ENCODE assay signal across 17 mouse cellular contexts in genomic region chr7:126967361-126967760, GRCm38 (mm10). TPM values are rescaled to one million over a fixed set of nuclear protein-coding genes. Genes with fewer than 3 reads are reported as not detected.
"Had no signal": no experiment of that assay in that cellular context is flagged by ENCODE, and none has a peak within 500 bp of the region (broad histone marks: within the 10 kb centered on the region; RNA-seq: fewer than 3 reads in every experiment).

No protein-coding gene starts in this region.

- H3K4me2 ChIP-seq: liver, embryonic 15.5 days; neural tube, embryonic 12.5 days had no signal

- H3K36me3 ChIP-seq: liver, embryonic 15.5 days had no signal

- H3K9ac ChIP-seq: liver, embryonic 15.5 days had no signal

- ATAC-seq: lung, postnatal 0 days had no signal

- H3K9me3 ChIP-seq: liver, embryonic 15.5 days; neural tube, embryonic 12.5 days had no signal

- H3K4me1 ChIP-seq: liver, embryonic 15.5 days; neural tube, embryonic 12.5 days had no signal

- H3K27ac ChIP-seq: liver, embryonic 15.5 days; neural tube, embryonic 12.5 days had no signal

- H3K4me3 ChIP-seq: liver, embryonic 15.5 days; neural tube, embryonic 12.5 days had no signal

- DNase-seq: kidney, adult 11 months; kidney, adult 9 months; kidney, postnatal 10 days; left cerebral cortex, postnatal 4 days; lung, adult 2 months; lung, postnatal 36 days; midbrain, embryonic 14.5 days; right cerebral cortex, postnatal 14 days; thymus, adult 18-20 months; thymus, postnatal 14 days had no signal

RNA-seq across cellular contexts. Expression of gene Cdiptos, which starts 8.5 kb away (rescaled TPM):
- total RNA-seq: left cerebral cortex, postnatal 4 days had no signal

RNA-seq across cellular contexts. Expression of gene Asphd1, which starts 18.0 kb away (rescaled TPM):
- total RNA-seq: liver, adult 2 months; megakaryocyte progenitor cell, adult 5-6 weeks; neutrophil, adult 5-6 weeks had no signal
- polyA plus RNA-seq: liver, adult 2 months; liver, embryonic 15.5 days; lung, adult 2 months; lung, postnatal 0 days; spleen, adult 2 months had no signal
